Mouse (Mus musculus): ENCODE results near the gene Ank.

GRCm38 (mm10) chr15:27498078-27498477 lies 31.6 kb downstream of the Ank start:
- TF ChIP-seq CHD2 (IDR thresholded peaks at IDR 0.05; ENCODE audit: low read depth, low read length): no peak
- TF ChIP-seq ZNF384 (IDR thresholded peaks at IDR 0.05; ENCODE audit: low read depth, low read length): no peak
- TF ChIP-seq MAFK (IDR thresholded peaks at IDR 0.05; ENCODE audit: insufficient read depth, low read depth, low read length): no peak

All from ES-E14 (cell line).